Mouse (Mus musculus) MEL (cell line): Measurements from ENCODE around the gene Brd3os.

Experiments used
- BHLHE40 ChIP-seq: IDR thresholded peaks from 2 replicates; pipeline ENCODE4 v1.6.1; 2012; ENCODE audit warnings: low read depth, mild to moderate bottlenecking, inconsistent platforms, low read length, improper control_type of control experiment, borderline replicate concordance
- CHD1 ChIP-seq: IDR thresholded peaks from 2 replicates; pipeline ENCODE4 v1.6.1; 2012; ENCODE audit warnings: low read depth, mild to moderate bottlenecking, inconsistent platforms, low read length, improper control_type of control experiment
- CHD2 ChIP-seq: IDR thresholded peaks from 2 replicates; pipeline ENCODE4 v1.6.1; 2011; ENCODE audit warnings: low read length, improper control_type of control experiment
- CTCF ChIP-seq, 3 experiments: IDR thresholded peaks in 2 of 3; conservative IDR thresholded peaks in 1 of 3; 2 replicates each; pipeline ENCODE4 v1.5.1; 2011 to 2012; ENCODE audit warnings: low read length in 3 of 3, low read depth in 2 of 3, mild to moderate bottlenecking in 2 of 3, improper control_type of control experiment in 1 of 3, inconsistent platforms in 1 of 3, mixed read lengths in 1 of 3, moderate library complexity in 1 of 3; ENCODE audit not compliant: control insufficient read depth in 1 of 3, insufficient read depth in 1 of 3, poor library complexity in 1 of 3, severe bottlenecking in 1 of 3
- NELFE ChIP-seq: IDR thresholded peaks from 2 replicates; pipeline ENCODE4 v1.6.1; 2011; ENCODE audit warnings: low read depth, low read length, improper control_type of control experiment
- RAD21 ChIP-seq: IDR thresholded peaks from 2 replicates; pipeline ENCODE4 v1.6.1; 2011; ENCODE audit warnings: mild to moderate bottlenecking, low read depth, low read length, improper control_type of control experiment
- SIN3A ChIP-seq: IDR thresholded peaks from 2 replicates; pipeline ENCODE4 v1.6.1; 2012; ENCODE audit warnings: low read length, improper control_type of control experiment, inconsistent platforms
- TCF12 ChIP-seq: IDR thresholded peaks from 2 replicates; pipeline ENCODE4 v1.6.1; 2014; ENCODE audit warnings: low read depth, mild to moderate bottlenecking, inconsistent platforms, low read length, improper control_type of control experiment, moderate library complexity
- ZMIZ1 ChIP-seq: IDR thresholded peaks from 2 replicates; pipeline ENCODE4 v1.6.1; 2012; ENCODE audit warnings: low read depth, mild to moderate bottlenecking, inconsistent platforms, low read length, improper control_type of control experiment, moderate library complexity

- TF ChIP-seq NELFE = no peak
- no peak for TF ChIP-seq ZMIZ1
- no peak for TF ChIP-seq TCF12
- no peak for TF ChIP-seq BHLHE40
- no peak for TF ChIP-seq CHD1
- no peak for TF ChIP-seq RAD21
- TF ChIP-seq SIN3A = no peak
- no peak for TF ChIP-seq CHD2
- TF ChIP-seq CTCF (IDR thresholded peaks at IDR 0.05 in 2 of 3, conservative IDR thresholded peaks at IDR 0.05 in 1 of 3; ENCODE audit: control insufficient read depth in 1 of 3, insufficient read depth in 1 of 3, low read depth in 2 of 3, low read length in 3 of 3, poor library complexity in 1 of 3, severe bottlenecking in 1 of 3) = no peak
These were observed 27.3 kb downstream of the Brd3os start for GRCm38 (mm10) chr2:27469292-27469990.
